Mouse (Mus musculus) ES-Bruce4 (cell line): ENCODE results near the gene Gcdh. TPM values are rescaled to one million over a fixed set of nuclear protein-coding genes. Genes with fewer than 3 reads are reported as not detected.

ENCODE experiments used
- H3K27ac ChIP-seq: 2 replicates; pipeline ENCODE4 v1.5.1; 2012; ENCODE audit warnings: low read length, inconsistent platforms; ENCODE audit not compliant: insufficient read depth
- H3K27me3 ChIP-seq: 2 replicates; pipeline ENCODE4 v1.6.1; 2012; ENCODE audit warnings: mild to moderate bottlenecking, low read length, inconsistent platforms; ENCODE audit not compliant: control insufficient read depth, poor library complexity, insufficient read depth, severe bottlenecking
- H3K36me3 ChIP-seq: 2 replicates; pipeline ENCODE4 v1.6.1; 2012; ENCODE audit warnings: inconsistent platforms, mild to moderate bottlenecking, low read length, moderate library complexity; ENCODE audit not compliant: control insufficient read depth, poor library complexity, insufficient read depth, severe bottlenecking
- H3K4me1 ChIP-seq: one replicate; pipeline ENCODE4 v1.8.1; 2011; ENCODE audit warnings: low read length; ENCODE audit not compliant: control insufficient read depth, insufficient read depth
- H3K4me3 ChIP-seq: 2 replicates; pipeline ENCODE4 v1.5.1; 2011; ENCODE audit warnings: low read depth, mild to moderate bottlenecking, low read length
- H3K9ac ChIP-seq: 2 replicates; pipeline ENCODE4 v1.6.1; 2012; ENCODE audit warnings: low read depth, mild to moderate bottlenecking, inconsistent platforms; ENCODE audit not compliant: poor library complexity, severe bottlenecking
- H3K9me3 ChIP-seq: replicated peaks from 2 replicates; pipeline ENCODE4 v1.6.1; 2012; ENCODE audit warnings: mild to moderate bottlenecking, low read length, inconsistent platforms; ENCODE audit not compliant: control insufficient read depth, poor library complexity, insufficient read depth, severe bottlenecking
- CTCF ChIP-seq: IDR thresholded peaks from one replicate; pipeline ENCODE4 v1.8.1; 2011; ENCODE audit warnings: low read depth, low read length
- EP300 ChIP-seq: IDR thresholded peaks from 2 replicates; pipeline ENCODE4 v1.6.1; 2011; ENCODE audit warnings: low read depth, low read length; ENCODE audit not compliant: insufficient read depth
- POLR2A ChIP-seq: IDR thresholded peaks from one replicate; pipeline ENCODE4 v1.8.1; 2011; ENCODE audit warnings: low read length; ENCODE audit not compliant: insufficient read depth
- polyA plus RNA-seq: library from polyadenylated mRNA; stranded (reverse); fragments of >200 nt; gene quantifications from 2 replicates; pipeline ENCODE4 v1.2.4, GENCODE M21; 2011; ENCODE audit warnings: low read depth; ENCODE audit not compliant: missing spikeins, insufficient read depth, insufficient read length

Gcdh gene
- polyA plus RNA-seq, 1 experiment: 78.5 TPM

DNA sequence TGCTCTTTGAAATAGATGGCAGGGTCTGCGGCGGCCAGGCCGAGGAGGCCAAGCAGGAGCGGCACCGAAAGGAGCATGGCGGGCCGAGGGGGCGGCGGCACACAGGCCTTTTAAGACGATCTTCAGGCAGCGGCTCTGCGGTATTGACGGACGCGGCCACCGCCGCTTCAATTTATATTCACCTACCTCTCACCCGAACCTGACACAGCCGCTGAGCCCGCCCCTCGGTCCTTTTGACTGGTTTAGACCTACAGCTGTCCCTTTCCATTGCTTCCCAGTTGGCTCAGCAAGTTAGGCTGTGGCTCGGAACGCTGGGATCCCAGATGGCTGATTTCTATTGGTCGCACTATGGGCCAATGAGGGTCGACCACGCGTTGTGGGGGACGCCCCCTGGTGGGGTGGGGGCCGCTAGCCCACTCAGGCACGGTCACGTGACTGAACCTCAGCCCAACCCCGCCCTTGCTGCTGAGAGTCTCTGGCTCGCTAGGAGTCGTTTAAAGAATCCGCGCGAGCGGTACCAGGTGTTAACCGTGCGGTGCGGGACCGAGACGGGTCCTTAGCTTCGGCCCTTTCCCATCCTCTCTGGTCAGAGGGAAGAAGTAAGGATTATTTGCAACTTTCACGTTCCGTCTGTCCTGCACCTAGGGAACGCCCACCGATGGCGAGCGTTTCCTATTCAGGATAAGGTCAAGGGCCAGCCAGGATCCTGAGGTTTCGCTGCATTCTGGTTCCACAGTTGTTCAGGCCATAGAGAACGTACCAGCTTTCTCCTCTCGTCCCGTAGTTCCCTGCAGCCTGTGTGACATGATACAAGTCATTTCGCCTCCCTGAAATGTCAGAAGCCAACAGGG is 46.8 kb downstream of the Gcdh start, which contains the start of gene Calr:
Gene Calr (minus strand): TSS at position 213 of the 851 bp plus-strand sequence.
- Histone ChIP-seq H3K4me1 (no peaks in the 10 kb centered on the region), H3K36me3 (peaks cover 34% of the 10 kb centered on the region), H3K9me3 (no peaks in the 10 kb centered on the region), H3K4me3 (peak within 1 kb of the TSS; percentile 88), H3K9ac (peak within 1 kb of the TSS; percentile 95), H3K27ac (peak within 1 kb of the TSS; percentile 94), H3K27me3 (no peaks in the 10 kb centered on the region)
- TF ChIP-seq POLR2A: peak; percentile 97
- TF ChIP-seq CTCF: no peak
- 0 out of 2 replicates have a peak, but pooled peaks have one; percentile 67 for TF ChIP-seq EP300

GRCm38 (mm10) chr8:84846094-84846721 is 47.5 kb downstream of the Gcdh start:
- TF ChIP-seq POLR2A (no peak), EP300 (no peak), CTCF (no peak)
- no peaks in the 10 kb centered on the region for H3K27me3 ChIP-seq

DNA sequence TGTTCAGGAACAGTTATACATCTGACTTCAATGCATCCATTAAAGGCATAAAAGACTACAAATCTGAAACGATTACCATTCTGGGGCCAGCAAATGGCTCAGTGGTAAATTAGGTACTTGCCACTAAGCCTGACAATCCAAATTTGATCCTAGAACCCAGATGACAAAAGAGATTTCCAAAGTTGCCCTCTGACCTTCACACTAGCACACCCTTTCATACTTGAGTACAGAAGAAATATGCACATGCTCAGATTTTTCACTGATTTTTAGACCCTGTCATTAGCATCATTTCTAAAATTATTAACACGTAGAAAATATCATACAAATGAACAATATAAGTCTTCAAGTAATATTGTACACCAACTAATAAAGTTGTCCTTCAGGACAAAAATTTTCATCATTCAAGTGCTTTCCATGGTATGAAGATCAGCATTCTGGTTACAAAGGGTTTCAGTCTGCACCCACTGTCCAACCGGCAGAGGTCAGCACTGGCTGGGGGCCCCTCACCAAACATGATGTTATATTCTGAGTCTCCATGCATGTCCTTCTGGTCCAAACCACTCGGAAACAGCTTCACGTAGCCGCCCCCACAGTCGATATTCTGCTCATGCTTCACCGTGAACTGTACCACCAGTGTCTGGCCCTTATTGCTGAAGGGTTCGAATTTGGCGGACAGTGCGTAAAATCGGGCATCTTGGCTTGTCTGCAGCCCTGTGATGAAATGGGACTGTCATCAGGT is 48.2 kb downstream of the Gcdh start:
- Histone ChIP-seq H3K9ac (peak overlapping the region; percentile 95), H3K27ac (peak overlapping the region; percentile 5; the same call in 1 of the 2 replicates), H3K36me3 (peaks cover 42% of the 10 kb centered on the region), H3K4me3 (peak overlapping the region; percentile 88), H3K4me1 (no peaks in the 10 kb centered on the region), H3K9me3 (no peaks in the 10 kb centered on the region), H3K27me3 (no peaks in the 10 kb centered on the region)
- TF ChIP-seq POLR2A: no peak
- no peak for TF ChIP-seq EP300
- TF ChIP-seq CTCF: peak; percentile 40

More at GRCm38 (mm10) chr8:84846094-84846721, 47.5 kb downstream of the Gcdh start:
- peak overlapping the region; percentile 5; the same call in 1 of the 2 replicates for H3K27ac ChIP-seq
- H3K9ac ChIP-seq: peak overlapping the region; percentile 95
- H3K9me3 ChIP-seq: no peaks in the 10 kb centered on the region
- no peaks in the 10 kb centered on the region for H3K4me1 ChIP-seq
- H3K4me3 ChIP-seq: peak overlapping the region; percentile 88
- peaks cover 42% of the 10 kb centered on the region for H3K36me3 ChIP-seq

GRCm38 (mm10) chr8:84844397-84845070 is 49.2 kb downstream of the Gcdh start:
- H3K9ac ChIP-seq: peak overlapping the region; percentile 95; the same call in 1 of the 2 replicates
- peaks cover 42% of the 10 kb centered on the region for H3K36me3 ChIP-seq
- no peaks in the 10 kb centered on the region for H3K27me3 ChIP-seq
- peak overlapping the region; percentile 47 for H3K27ac ChIP-seq
- no peaks in the 10 kb centered on the region for H3K9me3 ChIP-seq
- H3K4me1 ChIP-seq: no peaks in the 10 kb centered on the region
- TF ChIP-seq POLR2A: no peak
- no peak for TF ChIP-seq EP300
- no peak for TF ChIP-seq CTCF
- H3K4me3 ChIP-seq: peak overlapping the region; percentile 17; the same call in 1 of the 2 replicates

DNA sequence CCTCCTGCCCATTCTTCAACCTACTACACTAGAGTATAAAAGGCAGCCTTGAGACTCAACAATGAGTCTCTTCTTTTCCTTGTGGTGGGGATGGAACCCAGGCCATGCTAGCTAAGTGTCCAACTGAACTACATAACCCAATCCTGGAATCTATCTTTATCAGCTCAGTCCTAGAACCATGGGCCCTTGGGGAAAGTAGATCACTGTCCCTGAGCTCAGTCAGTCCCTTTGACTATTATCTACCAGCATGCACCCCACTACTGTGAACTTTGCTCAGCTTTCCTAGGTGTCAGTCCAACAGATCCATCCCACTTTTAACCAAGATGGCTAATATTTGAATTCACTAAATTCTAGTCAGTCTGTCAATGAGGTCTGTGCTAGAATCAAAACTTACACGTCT is 52.2 kb downstream of the Gcdh start:
- H3K4me3 ChIP-seq: no peak overlapping the region
- no peak overlapping the region for H3K9ac ChIP-seq
- no peak for TF ChIP-seq EP300
- no peak for TF ChIP-seq POLR2A
- no peak for TF ChIP-seq CTCF
- H3K27ac ChIP-seq: no peak overlapping the region
- H3K9me3 ChIP-seq: no peaks in the 10 kb centered on the region
- no peaks in the 10 kb centered on the region for H3K27me3 ChIP-seq
- H3K4me1 ChIP-seq: no peaks in the 10 kb centered on the region
- peaks cover 61% of the 10 kb centered on the region for H3K36me3 ChIP-seq
